Mouse (Mus musculus): ENCODE data around the gene Serf1.
"Not testable (repeated sequence)": the region's sequence is repeated elsewhere in the genome, so short reads cannot be mapped to it uniquely, and the experiment has no call there.

Gene Serf1

GRCm38 (mm10) chr13:100107652-100108472, at the start of gene Serf1:
Serf1 (plus strand) TSS chr13:100108012.
- peak; percentile 91 for DNase-seq (ENCODE audit: low spot score)

GRCm38 (mm10) chr13:100063936-100064335, 43.9 kb upstream of the Serf1 start:
- no peak for DNase-seq (ENCODE audit: low spot score)

- no peak for DNase-seq (ENCODE audit: low spot score)
Measured at GRCm38 (mm10) chr13:100067821-100068220, 40.0 kb upstream of the Serf1 start.

- no peak for DNase-seq (ENCODE audit: low spot score)
Measured at GRCm38 (mm10) chr13:100071473-100071872, 36.3 kb upstream of the Serf1 start.

- DNase-seq (ENCODE audit: low spot score) = no peak
Measured at GRCm38 (mm10) chr13:100098808-100099207, 9.0 kb upstream of the Serf1 start.

GRCm38 (mm10) chr13:100103052-100103658, 4.7 kb upstream of the Serf1 start:
- no peak for DNase-seq (ENCODE audit: low spot score)

GRCm38 (mm10) chr13:100103748-100104254, 4.0 kb upstream of the Serf1 start, which contains the start of gene Bdp1:
Bdp1 (minus strand) TSS chr13:100104070.
- DNase-seq (ENCODE audit: low spot score) = peak; percentile 98

GRCm38 (mm10) chr13:100112218-100112972, 4.6 kb downstream of the Serf1 start:
- no peak for DNase-seq (ENCODE audit: low spot score)

- DNase-seq (ENCODE audit: low spot score) = no peak
Measured at GRCm38 (mm10) chr13:100123970-100124369, 16.2 kb downstream of the Serf1 start.

GRCm38 (mm10) chr13:100124423-100125257, 16.8 kb downstream of the Serf1 start, which contains the start of gene Smn1:
Smn1 (plus strand) TSS chr13:100124852.
- DNase-seq (ENCODE audit: low spot score) = peak; percentile 90

GRCm38 (mm10) chr13:100125258-100125643, 17.4 kb downstream of the Serf1 start:
- peak; percentile 35 for DNase-seq (ENCODE audit: low spot score)

- DNase-seq (ENCODE audit: low spot score) = no peak
Measured at GRCm38 (mm10) chr13:100141646-100142314, 34.0 kb downstream of the Serf1 start.

GRCm38 (mm10) chr13:100152659-100153058, 44.8 kb downstream of the Serf1 start:
- no peak for DNase-seq (ENCODE audit: low spot score)

GRCm38 (mm10) chr13:100156624-100157023, 48.8 kb downstream of the Serf1 start:
- no peak for DNase-seq (ENCODE audit: low spot score)

- DNase-seq (ENCODE audit: low spot score) = not testable (repeated sequence)
Measured at GRCm38 (mm10) chr13:100161171-100161870, 53.5 kb downstream of the Serf1 start.

- not testable (repeated sequence) for DNase-seq (ENCODE audit: low spot score)
Measured at GRCm38 (mm10) chr13:100162467-100162866, 54.7 kb downstream of the Serf1 start.
